Mouse (Mus musculus): ENCODE measurements around the gene Stap2. TPM values are rescaled to one million over a fixed set of nuclear protein-coding genes. Genes with fewer than 3 reads are reported as not detected.
A peak's percentile ranks its signal among the peaks of the same experiment; 100 is the strongest.

Gene Stap2
- polyA plus RNA-seq, 1 experiment from 2014 or later, result 16.6 TPM

- 15% methylated on average over 9 of the region's 9 CpGs for WGBS
- Histone ChIP-seq H3K9me3 (replicated peaks; ENCODE audit: control insufficient read depth, low read length) (no peaks in the 10 kb centered on the region), H3K27me3 (ENCODE audit: control insufficient read depth, insufficient read depth, low read length) (no peaks in the 10 kb centered on the region), H3K4me1 (ENCODE audit: control insufficient read depth, insufficient read depth, low read length) (peaks cover 18% of the 10 kb centered on the region), H3K36me3 (ENCODE audit: control insufficient read depth, insufficient read depth) (peaks cover 25% of the 10 kb centered on the region), H3K4me3 (ENCODE audit: low read length) (no peak overlapping the region), H3K27ac (ENCODE audit: low read length) (no peak overlapping the region), H3K4me2 (ENCODE audit: low read depth, low read length) (peak overlapping the region; percentile 91; the same call in 1 of the 2 replicates), H3K9ac (ENCODE audit: low read length) (peak overlapping the region; percentile 18; the same call in 1 of the 2 replicates)
- ATAC-seq (replicated peaks; ENCODE audit: extremely low read depth, insufficient read depth, low FRiP score), result no peak
Observed at GRCm38 (mm10) chr17:56010681-56011080, 5.3 kb upstream of the Stap2 start.

GRCm38 (mm10) chr17:56010255-56010654 is 4.9 kb upstream of the Stap2 start:
- Histone ChIP-seq H3K9me3 (replicated peaks; ENCODE audit: control insufficient read depth, low read length) (no peaks in the 10 kb centered on the region), H3K4me3 (ENCODE audit: low read length) (no peak overlapping the region; the same call in 1 of the 2 replicates), H3K4me2 (ENCODE audit: low read depth, low read length) (peak overlapping the region; percentile 91), H3K27ac (ENCODE audit: low read length) (no peak overlapping the region), H3K9ac (ENCODE audit: low read length) (peak overlapping the region; percentile 85), H3K27me3 (ENCODE audit: control insufficient read depth, insufficient read depth, low read length) (no peaks in the 10 kb centered on the region), H3K4me1 (ENCODE audit: control insufficient read depth, insufficient read depth, low read length) (peaks cover 18% of the 10 kb centered on the region), H3K36me3 (ENCODE audit: control insufficient read depth, insufficient read depth) (peaks cover 21% of the 10 kb centered on the region)
- no peak for ATAC-seq (replicated peaks; ENCODE audit: extremely low read depth, insufficient read depth, low FRiP score)
- WGBS, result 67% methylated on average over 14 of the region's 14 CpGs

GRCm38 (mm10) chr17:56009962-56010240 is 4.5 kb upstream of the Stap2 start:
- Histone ChIP-seq H3K4me2 (ENCODE audit: low read depth, low read length) (peak overlapping the region; percentile 91), H3K4me1 (ENCODE audit: control insufficient read depth, insufficient read depth, low read length) (peaks cover 18% of the 10 kb centered on the region), H3K4me3 (ENCODE audit: low read length) (peak overlapping the region; percentile 89), H3K27ac (ENCODE audit: low read length) (no peak overlapping the region), H3K36me3 (ENCODE audit: control insufficient read depth, insufficient read depth) (peaks cover 17% of the 10 kb centered on the region), H3K9ac (ENCODE audit: low read length) (peak overlapping the region; percentile 85), H3K27me3 (ENCODE audit: control insufficient read depth, insufficient read depth, low read length) (no peaks in the 10 kb centered on the region), H3K9me3 (replicated peaks; ENCODE audit: control insufficient read depth, low read length) (no peaks in the 10 kb centered on the region)
- ATAC-seq (replicated peaks; ENCODE audit: extremely low read depth, insufficient read depth, low FRiP score), result no peak
- WGBS, result 40% methylated on average over 2 of the region's 2 CpGs

- H3K4me2 ChIP-seq (ENCODE audit: low read depth, low read length), result peak overlapping the region; percentile 91
- H3K27me3 ChIP-seq (ENCODE audit: control insufficient read depth, insufficient read depth, low read length), result no peaks in the 10 kb centered on the region
- peak; percentile 91 for ATAC-seq (replicated peaks; ENCODE audit: extremely low read depth, insufficient read depth, low FRiP score)
- H3K9me3 ChIP-seq (replicated peaks; ENCODE audit: control insufficient read depth, low read length), result no peaks in the 10 kb centered on the region
- peaks cover 13% of the 10 kb centered on the region for H3K36me3 ChIP-seq (ENCODE audit: control insufficient read depth, insufficient read depth)
- peaks cover 18% of the 10 kb centered on the region for H3K4me1 ChIP-seq (ENCODE audit: control insufficient read depth, insufficient read depth, low read length)
- H3K4me3 ChIP-seq (ENCODE audit: low read length), result peak overlapping the region; percentile 89
- peak overlapping the region; percentile 85 for H3K9ac ChIP-seq (ENCODE audit: low read length)
- peak overlapping the region; percentile 92 for H3K27ac ChIP-seq (ENCODE audit: low read length)
- WGBS, result 1% methylated on average over 62 of the region's 62 CpGs
Observed at GRCm38 (mm10) chr17:56009088-56009961, 3.9 kb upstream of the Stap2 start.

GRCm38 (mm10) chr17:56008356-56009087 is 3.1 kb upstream of the Stap2 start:
- under 1% methylated on average over 21 of the region's 21 CpGs for WGBS
- Histone ChIP-seq H3K27ac (ENCODE audit: low read length) (peak overlapping the region; percentile 92), H3K27me3 (ENCODE audit: control insufficient read depth, insufficient read depth, low read length) (no peaks in the 10 kb centered on the region), H3K4me1 (ENCODE audit: control insufficient read depth, insufficient read depth, low read length) (peaks cover 18% of the 10 kb centered on the region), H3K4me2 (ENCODE audit: low read depth, low read length) (peak overlapping the region; percentile 91), H3K9ac (ENCODE audit: low read length) (peak overlapping the region; percentile 85), H3K36me3 (ENCODE audit: control insufficient read depth, insufficient read depth) (peaks cover 12% of the 10 kb centered on the region), H3K4me3 (ENCODE audit: low read length) (peak overlapping the region; percentile 89), H3K9me3 (replicated peaks; ENCODE audit: control insufficient read depth, low read length) (no peaks in the 10 kb centered on the region)
- ATAC-seq (replicated peaks; ENCODE audit: extremely low read depth, insufficient read depth, low FRiP score), result peak; percentile 88

- no peaks in the 10 kb centered on the region for H3K9me3 ChIP-seq (replicated peaks; ENCODE audit: control insufficient read depth, low read length)
- H3K4me2 ChIP-seq (ENCODE audit: low read depth, low read length), result peak overlapping the region; percentile 91
- WGBS, result 24% methylated on average over 13 of the region's 14 CpGs
- no peaks in the 10 kb centered on the region for H3K27me3 ChIP-seq (ENCODE audit: control insufficient read depth, insufficient read depth, low read length)
- peaks cover 10% of the 10 kb centered on the region for H3K36me3 ChIP-seq (ENCODE audit: control insufficient read depth, insufficient read depth)
- peaks cover 18% of the 10 kb centered on the region for H3K4me1 ChIP-seq (ENCODE audit: control insufficient read depth, insufficient read depth, low read length)
- H3K4me3 ChIP-seq (ENCODE audit: low read length), result peak overlapping the region; percentile 89
- peak overlapping the region; percentile 92 for H3K27ac ChIP-seq (ENCODE audit: low read length)
- no peak for ATAC-seq (replicated peaks; ENCODE audit: extremely low read depth, insufficient read depth, low FRiP score)
- peak overlapping the region; percentile 56 for H3K9ac ChIP-seq (ENCODE audit: low read length)
Observed at GRCm38 (mm10) chr17:56007444-56008355, 2.3 kb upstream of the Stap2 start.

- Histone ChIP-seq H3K4me3 (ENCODE audit: low read length) (no peak overlapping the region), H3K9ac (ENCODE audit: low read length) (no peak overlapping the region), H3K4me1 (ENCODE audit: control insufficient read depth, insufficient read depth, low read length) (peaks cover 18% of the 10 kb centered on the region), H3K9me3 (replicated peaks; ENCODE audit: control insufficient read depth, low read length) (no peaks in the 10 kb centered on the region), H3K4me2 (ENCODE audit: low read depth, low read length) (no peak overlapping the region), H3K36me3 (ENCODE audit: control insufficient read depth, insufficient read depth) (peaks cover 4% of the 10 kb centered on the region), H3K27ac (ENCODE audit: low read length) (peak overlapping the region; percentile 53; the same call in 1 of the 2 replicates), H3K27me3 (ENCODE audit: control insufficient read depth, insufficient read depth, low read length) (no peaks in the 10 kb centered on the region)
- ATAC-seq (replicated peaks; ENCODE audit: extremely low read depth, insufficient read depth, low FRiP score), result no peak
- WGBS, result 47% methylated on average over 10 of the region's 10 CpGs
Observed at GRCm38 (mm10) chr17:56006956-56007355, 1.6 kb upstream of the Stap2 start.

- Histone ChIP-seq H3K9me3 (replicated peaks; ENCODE audit: control insufficient read depth, low read length) (0 out of 2 replicates have a peak, but pooled peaks cover 3% of the 10 kb centered on the region), H3K27me3 (ENCODE audit: control insufficient read depth, insufficient read depth, low read length) (peaks cover 11% of the 10 kb centered on the region), H3K27ac (ENCODE audit: low read length) (no peak overlapping the region), H3K4me2 (ENCODE audit: low read depth, low read length) (no peak overlapping the region), H3K4me1 (ENCODE audit: control insufficient read depth, insufficient read depth, low read length) (peaks cover 5% of the 10 kb centered on the region), H3K4me3 (ENCODE audit: low read length) (no peak overlapping the region), H3K36me3 (ENCODE audit: control insufficient read depth, insufficient read depth) (no peaks in the 10 kb centered on the region), H3K9ac (ENCODE audit: low read length) (no peak overlapping the region)
- 57% methylated on average over 3 of the region's 3 CpGs for WGBS
- no peak for ATAC-seq (replicated peaks; ENCODE audit: extremely low read depth, insufficient read depth, low FRiP score)
Observed at GRCm38 (mm10) chr17:56003000-56003399, 2.4 kb downstream of the Stap2 start.

Measured in heart, embryonic 16.5 days (tissue).